Mouse (Mus musculus) erythroblast, embryonic 14.5 days (primary cell): ENCODE data around the gene Klk7.

Source experiments
- GATA1 ChIP-seq: IDR thresholded peaks from 2 replicates; pipeline ENCODE4 v1.6.1; 2012; ENCODE audit warnings: low read length, inconsistent platforms, mixed read lengths
- TAL1 ChIP-seq: IDR thresholded peaks from 3 replicates; pipeline ENCODE4 v1.6.1; 2012; ENCODE audit warnings: low read length, inconsistent platforms, mixed read lengths

DNA sequence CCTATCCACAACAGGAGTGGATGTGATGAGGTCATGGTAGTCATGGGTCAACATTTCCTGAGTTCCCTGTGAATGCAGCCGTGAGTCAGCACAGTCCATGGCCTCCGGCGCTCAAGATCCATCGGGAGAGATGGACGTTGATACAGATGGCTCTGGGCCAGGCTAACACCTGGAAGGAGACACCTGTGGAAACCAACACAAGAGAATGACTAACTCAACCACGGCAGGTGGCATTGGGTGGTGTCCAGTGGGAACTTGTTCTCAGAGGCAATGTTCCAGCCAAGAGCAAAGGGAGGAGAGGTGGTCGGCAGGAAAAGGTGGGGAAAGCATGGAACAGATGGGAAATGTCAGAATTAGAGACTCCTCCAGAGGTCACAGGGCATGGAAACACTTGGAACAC, 10.5 kb downstream of the Klk7 start:
- no peak for TF ChIP-seq GATA1
- TF ChIP-seq TAL1, result no peak
